Mouse (Mus musculus) heart, adult 11 months (tissue): Measurements from ENCODE around the gene Gm6164.
"Not testable (repeated sequence)": the region's sequence is repeated elsewhere in the genome, so short reads cannot be mapped to it uniquely, and the experiment has no call there.

Experiments
- DNase-seq: peaks from one replicate; pipeline ENCODE4 v3.0.0; 2022

The Gm6164 gene

GRCm38 (mm10) chr7:20205507-20205906 is at the start of gene Gm6164:
Gene Gm6164 (minus strand): TSS chr7:20205607.
- not testable (repeated sequence) for DNase-seq

- not testable (repeated sequence) for DNase-seq
Observed at GRCm38 (mm10) chr7:20233728-20234127, 28.3 kb upstream of the Gm6164 start, which contains the start of gene Gm4498. Gene Gm4498 (minus strand): TSS chr7:20233828.

- DNase-seq = not testable (repeated sequence)
Observed at GRCm38 (mm10) chr7:20193410-20193809, 12.0 kb downstream of the Gm6164 start, which contains the start of gene Vmn1r95. Gene Vmn1r95 (plus strand): TSS chr7:20193710.

- DNase-seq = not testable (repeated sequence)
Observed at GRCm38 (mm10) chr7:20168277-20168676, 37.1 kb downstream of the Gm6164 start, which contains the start of gene Vmn1r94. Gene Vmn1r94 (minus strand): TSS chr7:20168377.
